Mouse (Mus musculus) thymus, postnatal 36 days (tissue): Measurements from ENCODE around the gene Krt17.
"Not testable (repeated sequence)": the region's sequence is repeated elsewhere in the genome, so short reads cannot be mapped to it uniquely, and the experiment has no call there.

Source experiments
- DNase-seq, 2 experiments: peaks; one replicate each; pipeline ENCODE4 v3.0.0; 2022; ENCODE audit warnings: mixed read lengths in 2 of 2

Krt17 gene

DNA sequence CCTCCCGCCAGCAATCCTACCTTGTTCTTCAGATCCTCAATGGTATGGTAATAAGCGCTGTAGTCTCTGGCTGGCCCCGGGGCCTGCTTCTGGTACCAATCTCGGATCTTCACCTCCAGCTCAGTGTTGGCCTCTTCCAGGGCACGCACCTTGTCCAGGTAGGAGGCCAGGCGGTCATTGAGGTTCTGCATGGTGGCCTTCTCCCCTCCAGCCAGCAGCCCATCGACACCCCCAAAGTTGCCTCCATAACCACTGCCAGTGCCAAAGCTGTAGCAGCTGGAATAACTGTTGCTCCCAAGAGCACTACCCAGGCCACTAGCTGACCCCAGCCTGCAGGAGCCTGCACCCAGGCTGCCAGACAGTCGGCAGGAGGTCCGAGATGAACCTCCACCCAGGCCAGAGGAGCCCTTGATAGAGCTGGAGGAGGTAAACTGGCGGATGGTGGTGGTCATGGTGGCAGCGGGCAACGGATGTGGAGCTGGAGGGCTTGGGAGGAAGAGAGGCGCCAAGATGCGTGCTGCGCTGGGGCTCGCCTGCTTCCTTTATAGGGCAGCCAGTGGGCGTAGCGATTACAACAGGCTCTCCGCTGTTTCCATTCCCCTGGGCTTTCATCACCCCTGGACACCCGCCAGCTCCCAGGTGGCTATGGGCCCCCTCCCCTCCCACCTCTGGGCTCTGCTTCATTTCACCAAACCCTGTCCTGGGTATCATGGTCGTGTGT is at the start of gene Krt17:
Gene Krt17 (minus strand): TSS at position 516 of the 721 bp plus-strand sequence.
- no peak for DNase-seq

DNA sequence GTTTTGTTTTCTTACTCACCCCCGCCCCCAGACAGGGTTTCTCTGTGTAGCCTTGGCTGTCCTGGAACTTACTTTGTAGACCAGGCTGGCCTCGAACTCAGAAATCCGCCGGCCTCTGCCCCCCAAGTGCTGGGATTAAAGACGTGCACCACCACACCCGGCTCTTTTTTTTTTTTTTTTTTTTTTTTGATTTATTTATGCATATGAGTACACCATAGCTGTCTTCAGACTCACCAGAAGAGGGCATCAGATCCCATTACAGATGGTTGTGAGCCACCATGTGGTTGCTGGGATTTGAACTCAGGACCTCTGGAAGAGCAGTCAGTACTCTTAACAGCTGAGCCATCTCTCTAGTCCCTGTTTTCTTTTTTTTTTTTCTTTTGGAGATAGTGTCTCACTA is 47.8 kb upstream of the Krt17 start:
- DNase-seq, result not testable (repeated sequence)

DNA sequence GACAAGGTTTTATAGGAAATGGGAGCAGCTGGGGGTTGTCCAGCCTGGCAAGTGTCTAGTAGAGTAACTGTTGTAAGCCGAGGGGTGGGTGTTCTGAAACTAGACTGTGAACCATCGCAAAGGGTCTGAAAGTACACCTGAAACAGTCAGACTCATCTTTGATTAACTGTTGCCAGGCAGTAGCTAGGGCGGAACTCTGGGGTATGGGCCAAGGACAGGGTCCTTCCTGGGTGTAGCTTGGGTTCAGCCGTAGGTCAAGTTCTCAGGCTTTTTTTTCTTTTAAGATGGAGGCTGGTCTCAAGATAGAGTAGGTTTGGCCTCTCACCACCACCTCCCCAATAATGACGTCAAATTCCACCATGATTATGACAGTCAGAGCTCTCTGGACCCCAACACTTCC is 47.1 kb upstream of the Krt17 start:
- no peak for DNase-seq

DNA sequence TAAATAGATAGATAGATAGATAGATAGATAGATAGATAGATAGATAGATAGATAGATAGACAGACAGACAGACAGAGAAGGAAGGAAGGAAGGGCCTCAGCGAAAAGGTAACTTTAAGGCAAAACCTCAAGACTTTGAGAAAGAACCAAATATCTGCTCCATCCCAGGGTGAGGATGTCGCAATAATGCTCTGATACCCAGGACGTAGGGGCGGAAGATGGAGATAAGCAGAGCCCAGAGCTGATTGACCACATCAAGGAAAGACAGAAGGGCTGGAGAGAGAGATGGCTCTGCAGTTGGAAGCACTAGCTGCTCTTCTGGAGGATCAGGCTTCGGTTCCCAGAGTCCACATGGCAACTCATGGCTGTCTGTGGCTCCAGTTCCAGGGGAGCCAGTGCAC is 40.5 kb upstream of the Krt17 start:
- DNase-seq, result no peak

DNA sequence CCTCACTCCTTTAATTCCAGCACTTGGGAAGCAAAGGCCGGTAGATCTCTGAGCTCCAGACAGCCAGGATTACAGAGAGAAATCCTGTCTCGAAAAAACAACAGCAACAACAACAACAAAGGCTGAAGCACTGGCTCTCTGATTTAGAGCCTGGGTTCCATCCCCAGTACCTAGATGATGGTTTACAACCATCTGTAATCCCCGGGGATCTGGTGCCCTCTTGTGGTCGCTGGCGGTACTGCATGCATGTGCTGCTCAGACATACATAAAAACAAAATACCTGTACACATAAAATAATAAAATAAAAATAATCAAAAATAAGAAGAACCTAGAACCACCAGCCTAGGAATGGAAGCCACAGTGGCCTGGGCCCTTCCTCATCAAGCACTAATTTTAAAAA is 39.5 kb upstream of the Krt17 start:
- DNase-seq, result peak; percentile 54 to 67

DNA sequence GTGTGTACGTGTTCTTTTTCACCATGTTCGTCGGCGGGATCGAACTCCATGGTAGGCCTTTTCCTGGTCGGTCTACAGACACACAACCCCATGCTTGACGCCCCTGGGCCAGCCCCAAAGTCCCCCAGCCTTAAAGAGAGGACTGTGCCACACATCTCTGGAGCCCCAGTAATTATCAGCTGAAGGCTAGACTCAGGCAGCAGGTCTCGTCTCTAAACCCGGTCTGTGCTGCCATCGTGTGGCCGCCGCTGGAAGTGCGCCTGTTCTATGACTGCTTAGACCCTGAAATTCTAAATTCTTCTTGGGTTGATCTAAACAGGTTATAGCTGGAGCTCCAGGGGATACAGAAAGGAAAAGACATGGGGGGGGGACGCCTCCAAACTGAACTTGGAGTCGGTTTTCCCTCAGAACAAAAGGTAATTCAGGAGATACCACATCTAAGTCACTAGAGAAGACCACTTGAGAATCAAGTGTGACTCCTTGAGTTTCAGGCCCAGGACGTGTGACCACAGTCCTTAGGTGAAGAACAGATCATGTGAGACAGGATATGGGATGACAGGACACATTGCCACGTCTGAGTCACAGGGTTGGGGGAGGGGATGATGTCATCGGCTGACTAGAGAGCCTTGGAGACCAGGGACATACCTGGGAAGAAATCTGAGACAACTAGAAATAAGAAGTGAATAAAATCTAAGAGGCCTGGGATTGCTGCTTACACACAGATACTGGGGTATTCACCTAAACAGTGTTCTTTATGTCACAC is 37.6 kb upstream of the Krt17 start:
- DNase-seq, result peak; percentile 74 to 80

DNA sequence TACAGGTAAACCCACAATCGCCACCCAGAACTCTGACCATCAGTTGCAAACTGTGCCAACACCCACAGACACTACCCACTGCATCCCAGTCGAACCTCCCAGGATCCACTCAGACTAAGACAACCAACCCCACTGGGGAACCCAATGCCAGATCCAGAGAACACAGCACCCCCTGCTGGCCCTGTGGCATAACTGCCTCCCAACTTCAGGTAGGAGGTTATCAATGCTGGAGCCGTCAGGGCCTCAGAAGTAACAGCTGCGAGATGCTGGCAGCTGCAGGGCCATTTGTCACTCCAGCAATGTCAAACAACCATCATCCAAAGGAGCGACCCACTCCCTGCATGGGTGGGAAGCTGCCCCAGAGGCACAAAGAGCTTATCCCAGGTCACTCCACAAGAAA is 37.0 kb upstream of the Krt17 start:
- peak in 1 of 2 experiments; percentile 19 for DNase-seq

DNA sequence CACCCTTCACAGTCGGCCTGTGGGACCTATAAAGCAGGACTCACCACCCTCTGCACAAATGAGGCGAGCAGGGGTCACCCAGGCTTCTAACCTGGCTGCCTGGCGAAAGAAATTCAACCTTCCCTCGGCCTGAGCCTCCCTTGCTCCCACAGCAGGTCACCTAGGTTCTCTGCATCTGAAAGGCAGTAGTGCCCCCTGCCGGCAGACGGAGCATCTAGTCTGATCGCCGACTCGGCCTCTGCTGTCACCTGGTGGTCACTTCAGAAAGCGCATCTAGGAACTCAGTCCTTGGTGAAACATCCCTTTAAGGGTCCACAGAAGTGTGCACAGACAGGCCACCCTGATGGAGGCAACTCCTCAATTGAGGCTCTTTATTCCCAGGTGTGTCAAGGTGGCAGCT is 34.5 kb upstream of the Krt17 start:
- peak; percentile 71 to 81 for DNase-seq

DNA sequence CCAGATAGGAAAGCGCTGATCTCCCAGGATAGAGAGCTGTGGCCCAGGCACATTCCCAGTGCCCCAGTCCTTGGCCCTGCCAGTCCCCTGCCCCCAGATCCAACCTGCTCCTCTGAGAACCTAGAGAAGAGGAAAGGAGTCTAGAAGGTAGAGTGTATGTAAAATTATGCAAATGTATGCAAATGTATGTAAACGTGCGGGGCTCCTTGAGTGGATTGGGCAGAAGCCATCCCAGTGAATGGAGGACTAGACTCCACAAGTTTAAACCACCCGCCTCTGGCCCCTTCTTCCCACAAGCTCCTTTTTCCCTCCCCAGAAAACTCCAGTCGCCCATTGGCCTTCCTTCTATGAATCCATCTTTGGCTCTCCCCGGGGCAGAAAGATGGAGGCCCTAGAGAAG is 32.1 kb upstream of the Krt17 start:
- no peak for DNase-seq

DNA sequence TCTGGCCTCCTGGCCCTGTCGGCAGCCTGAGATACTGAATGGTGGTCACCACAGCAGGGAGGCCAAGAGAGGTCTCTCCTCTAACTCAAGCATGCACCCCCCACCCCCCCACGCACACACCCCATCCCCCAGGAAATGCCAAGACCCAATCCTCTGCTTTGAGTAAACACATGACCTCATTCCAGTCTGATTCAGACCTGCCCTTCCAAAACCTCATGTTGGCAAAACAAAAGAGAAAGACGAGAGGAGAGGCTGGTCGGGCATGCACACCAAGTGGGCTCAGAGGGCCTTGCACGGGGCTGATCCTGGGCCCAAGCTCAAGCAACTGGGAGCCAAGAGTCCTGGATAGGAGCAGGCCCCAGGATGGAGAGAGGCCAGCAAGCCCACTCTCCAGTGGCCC is 29.4 kb upstream of the Krt17 start:
- DNase-seq, result no peak

DNA sequence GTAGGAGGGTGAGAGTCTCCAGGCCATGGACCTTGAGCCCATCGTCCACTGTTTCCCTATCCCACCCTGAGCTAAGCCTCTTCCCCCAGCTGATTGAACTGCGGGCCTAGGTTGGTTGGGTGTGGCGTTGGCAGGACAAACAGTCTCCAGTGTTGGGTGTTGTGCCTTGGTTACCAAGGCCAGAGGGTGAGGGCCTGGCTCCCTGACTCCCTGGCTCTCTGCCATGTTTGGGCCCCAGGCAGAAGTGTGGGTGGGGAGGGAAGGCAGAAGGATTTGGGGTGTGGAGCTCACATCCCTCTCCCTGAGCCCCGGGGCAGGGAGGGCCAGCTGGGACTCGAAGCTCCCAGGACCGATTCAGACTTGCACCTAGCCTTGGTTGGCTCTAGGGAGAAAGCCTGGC is 28.1 kb upstream of the Krt17 start:
- DNase-seq, result no peak

DNA sequence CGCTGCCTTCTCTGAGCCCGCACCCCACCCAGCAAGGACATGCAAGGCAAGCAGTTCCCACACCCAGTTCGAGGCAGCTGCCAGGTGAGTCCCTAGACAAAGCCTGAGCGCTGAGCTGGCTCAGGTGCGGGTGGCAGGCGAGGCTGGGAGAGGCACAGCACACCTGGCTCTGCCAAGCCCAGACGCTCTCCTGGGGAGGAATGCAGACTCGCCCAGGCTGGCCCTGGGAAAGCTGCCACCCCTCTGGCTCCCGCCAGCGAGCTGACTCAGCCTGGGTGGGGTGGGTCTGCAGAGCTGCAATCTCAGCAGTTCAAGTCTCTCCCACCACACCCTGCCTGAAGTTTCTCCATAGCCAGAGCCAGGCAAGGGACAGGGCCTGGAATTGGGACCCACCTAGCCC is 26.2 kb upstream of the Krt17 start:
- no peak for DNase-seq

DNA sequence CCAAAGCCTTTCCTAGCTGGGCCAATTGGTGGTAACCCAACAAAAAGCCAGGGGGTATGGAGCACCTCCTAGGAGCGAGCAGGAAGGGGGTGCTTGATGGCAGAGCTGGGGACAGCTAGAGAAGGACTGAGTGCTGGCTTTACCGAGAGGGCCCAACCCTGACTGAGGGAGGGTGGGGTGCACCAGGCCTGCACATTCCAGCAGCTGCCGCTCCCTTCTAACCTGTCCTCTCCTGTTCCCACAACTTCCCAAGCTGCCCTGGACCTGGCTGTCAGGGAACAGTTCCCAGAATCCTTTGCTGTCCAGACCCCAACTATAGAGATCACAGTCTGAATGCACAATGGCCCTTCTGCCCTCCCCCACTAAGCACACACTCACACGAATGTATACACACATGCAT is 24.2 kb upstream of the Krt17 start:
- no peak for DNase-seq

DNA sequence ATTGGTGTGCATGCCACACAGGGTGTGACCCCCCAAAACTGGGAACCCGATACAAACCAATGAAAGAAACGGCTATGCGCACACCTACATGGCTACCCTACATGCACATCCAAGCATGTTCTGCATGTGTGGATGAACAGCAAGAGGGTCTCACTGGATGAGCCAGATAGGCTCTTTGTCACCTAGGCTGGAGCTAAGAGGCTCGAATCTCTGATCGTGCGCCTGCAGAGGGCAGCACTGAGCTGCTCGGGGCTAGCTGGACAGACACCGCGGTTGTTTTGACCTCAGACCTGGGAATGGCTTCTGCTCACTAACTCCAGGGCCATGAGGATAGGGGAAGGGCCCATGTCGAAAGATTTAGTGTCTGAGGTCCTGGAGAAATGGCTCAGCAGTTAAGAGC is 21.7 kb upstream of the Krt17 start:
- peak; percentile 63 to 70 for DNase-seq

DNA sequence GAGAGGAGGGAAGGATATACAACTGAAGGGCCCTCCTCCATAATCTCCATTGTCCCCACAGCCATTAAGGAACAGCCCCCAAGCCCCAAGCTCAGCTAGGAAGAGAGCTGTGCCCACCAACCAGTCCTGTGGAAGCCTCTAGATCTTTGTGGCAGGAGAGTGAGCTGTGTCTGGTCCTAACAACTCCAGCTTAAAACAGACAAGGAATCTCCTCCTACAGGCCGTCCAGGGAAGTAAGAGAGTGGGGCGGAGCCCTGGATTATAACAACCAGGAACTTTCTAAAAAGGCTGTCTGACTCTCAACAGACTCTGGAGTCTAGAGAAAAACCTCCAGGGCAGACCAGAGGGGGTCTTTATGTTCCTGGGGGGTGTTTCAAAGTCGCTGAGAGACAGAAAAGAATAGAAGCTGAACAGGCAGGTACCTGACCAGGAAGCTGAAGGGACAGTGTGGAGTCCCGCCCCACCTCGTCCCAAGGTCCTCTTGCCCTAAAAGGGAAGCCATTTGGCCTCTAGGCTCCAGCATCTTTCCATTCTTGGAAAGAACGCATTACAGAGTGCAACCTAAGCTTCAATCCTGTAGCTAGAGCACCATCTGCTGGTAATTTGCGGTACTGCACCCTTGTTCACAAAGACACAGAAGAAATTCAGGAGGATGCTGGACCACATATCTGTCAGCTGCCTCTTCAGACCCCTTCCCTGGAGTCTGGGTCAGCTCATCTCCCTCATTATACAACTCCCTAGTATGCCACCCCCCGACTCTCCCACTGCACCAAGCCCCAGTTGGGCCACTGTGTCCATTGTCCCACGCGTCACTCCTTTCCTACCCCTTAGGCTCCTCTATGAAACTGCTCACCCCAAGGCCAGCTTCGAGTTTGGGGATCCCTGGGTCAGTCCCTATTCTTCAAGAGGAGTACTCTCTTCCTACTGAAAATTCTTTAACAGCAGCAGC is 21.0 kb upstream of the Krt17 start:
- DNase-seq, result peak; percentile 51 to 73

DNA sequence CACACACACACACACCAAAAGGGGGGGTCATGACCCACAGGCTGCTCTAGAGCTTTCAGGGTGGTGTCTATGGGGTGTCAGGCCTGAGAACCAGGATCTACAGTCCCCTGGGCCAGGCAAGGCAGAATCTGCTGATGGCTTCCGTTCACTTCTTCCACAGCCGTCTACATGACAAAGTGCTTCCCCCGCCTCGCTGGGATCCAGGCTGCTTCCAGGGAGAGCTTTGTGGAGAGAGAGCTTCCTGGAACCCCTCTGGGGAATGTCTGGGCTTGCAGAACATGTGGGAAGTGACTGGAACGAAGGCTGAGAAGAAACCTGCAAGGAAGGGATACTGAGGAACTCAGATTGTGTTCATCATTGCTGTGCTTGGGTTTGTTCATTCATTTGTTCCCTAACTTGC is 17.9 kb upstream of the Krt17 start:
- DNase-seq, result no peak

DNA sequence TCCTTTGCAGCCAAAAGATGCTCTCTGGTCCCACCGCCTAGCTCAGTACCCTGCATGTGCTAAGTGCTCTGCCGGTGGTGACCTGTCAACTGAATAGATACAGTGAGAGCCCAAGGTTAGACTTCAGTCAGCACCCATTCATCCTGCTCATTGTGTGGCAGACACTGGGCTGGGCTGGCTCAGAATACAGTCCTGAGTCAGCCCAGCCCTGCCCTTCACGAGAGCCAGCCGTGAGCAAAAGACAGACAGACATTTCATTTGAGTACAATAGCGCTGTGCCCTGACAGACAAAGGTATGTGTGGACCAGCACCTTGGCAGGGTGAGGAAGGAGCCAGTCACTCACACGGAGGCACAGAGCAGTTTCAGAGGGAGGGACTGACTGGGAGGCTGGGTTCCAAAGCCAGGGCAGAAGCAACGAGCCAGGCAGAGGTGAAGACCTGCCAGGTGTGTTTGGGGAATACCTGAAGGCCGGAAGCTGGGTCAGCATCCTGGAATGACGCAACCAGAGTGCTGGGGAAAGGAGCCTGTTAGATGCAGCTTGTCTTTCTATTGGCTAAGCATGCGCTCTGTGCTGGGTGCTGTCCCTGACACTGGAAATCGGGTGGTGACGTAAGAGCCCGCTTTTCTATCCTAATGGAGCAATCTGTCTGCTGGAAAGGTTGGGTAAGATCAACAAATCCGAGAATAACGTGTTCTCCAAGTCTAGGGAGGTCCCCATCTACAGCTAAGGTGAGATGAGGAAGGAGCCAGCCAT is 17.1 kb upstream of the Krt17 start:
- DNase-seq, result no peak

DNA sequence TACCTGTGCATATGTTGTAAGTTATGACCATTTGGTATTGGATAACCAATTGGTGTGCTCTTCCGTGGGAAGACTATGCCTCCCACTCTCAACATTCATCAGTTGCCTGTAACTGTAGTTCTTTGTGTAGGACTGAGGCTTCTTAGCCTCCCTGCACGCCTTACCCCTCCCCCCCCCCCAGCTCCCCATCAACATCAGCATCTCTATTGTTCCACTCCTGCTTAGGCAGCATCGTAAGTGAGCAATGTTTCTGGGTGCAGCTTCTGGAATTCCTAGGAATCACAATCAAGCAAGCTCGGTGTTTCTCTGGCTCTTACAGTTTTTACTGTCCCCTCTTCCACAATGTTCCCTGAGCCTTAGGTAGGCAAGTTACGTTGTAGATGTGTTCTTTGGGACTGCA is 14.6 kb upstream of the Krt17 start:
- no peak for DNase-seq

DNA sequence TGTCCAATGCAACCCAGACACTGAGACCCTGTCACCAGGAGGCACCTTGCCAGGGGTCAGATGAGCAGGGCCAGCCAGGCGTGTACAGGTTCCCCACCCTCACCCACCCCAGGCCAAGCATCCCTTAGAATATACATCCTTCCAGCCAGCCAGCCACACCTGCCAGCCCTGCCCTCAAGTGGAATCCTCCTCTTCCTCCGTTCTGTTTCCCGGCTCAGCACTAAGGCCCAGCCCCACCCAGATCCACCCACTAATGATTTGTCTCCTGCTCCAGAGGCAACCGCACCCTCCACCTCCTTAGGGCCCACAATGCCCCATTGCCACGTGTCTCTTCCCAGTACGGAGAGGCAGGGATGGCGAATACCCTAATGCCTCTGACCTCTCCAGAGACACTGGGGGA is 13.9 kb upstream of the Krt17 start:
- DNase-seq, result no peak

DNA sequence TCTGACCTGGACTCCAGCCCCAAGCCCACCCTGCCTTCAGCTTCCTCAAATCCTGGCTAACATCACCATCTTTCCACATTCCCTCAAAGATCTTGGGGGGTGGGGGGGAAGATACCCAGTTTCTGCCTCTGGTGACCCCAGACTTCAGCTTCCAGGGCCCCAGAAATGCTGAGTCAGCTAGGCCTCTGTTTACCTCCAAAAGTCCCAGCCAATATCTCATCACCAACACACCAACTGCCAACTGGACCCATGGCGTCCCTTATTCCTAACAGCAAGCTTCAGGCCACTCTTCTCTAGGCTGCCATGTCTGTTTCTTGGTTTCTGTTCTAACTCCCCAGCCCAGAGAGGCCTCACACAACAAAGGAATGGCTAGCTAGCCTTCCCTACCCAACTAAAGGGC is 11.0 kb upstream of the Krt17 start:
- DNase-seq, result no peak

DNA sequence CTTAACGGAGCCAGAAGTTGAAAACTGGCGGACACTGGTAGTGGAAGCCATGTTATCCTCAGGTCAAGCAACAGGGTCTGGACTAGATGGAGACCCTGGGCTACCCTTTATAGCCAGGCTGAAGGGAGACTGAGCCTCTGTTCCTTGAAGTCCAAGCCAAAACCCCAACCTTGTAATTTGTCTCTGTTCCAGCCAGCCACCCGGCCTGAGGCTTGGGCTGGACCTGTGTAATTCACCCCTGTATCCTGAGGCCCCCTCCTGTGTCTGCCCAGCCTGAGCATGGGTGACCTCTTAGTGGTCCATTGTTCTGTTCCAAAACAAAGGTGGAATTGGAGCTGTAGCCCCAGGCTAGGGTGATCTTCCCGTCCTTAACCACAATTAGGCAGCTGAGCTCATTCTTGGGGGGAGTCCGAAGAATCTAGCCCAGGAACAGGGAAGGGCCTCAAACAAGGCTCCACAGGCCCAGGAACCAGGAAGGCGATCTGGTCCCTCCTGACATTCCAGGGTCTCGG is 9.0 kb upstream of the Krt17 start, which contains the start of gene Krt42:
Gene Krt42 (minus strand): TSS at position 51 of the 512 bp plus-strand sequence.
- DNase-seq, result no peak
